Mouse (Mus musculus): ENCODE results near the gene Fkbp15. TPM values are rescaled to one million over a fixed set of nuclear protein-coding genes. Genes with fewer than 3 reads are reported as not detected.
A peak's percentile ranks its signal among the peaks of the same experiment; 100 is the strongest.

The Fkbp15 gene
- polyA plus RNA-seq, 1 experiment from 2014 or later = 23.6 TPM

DNA sequence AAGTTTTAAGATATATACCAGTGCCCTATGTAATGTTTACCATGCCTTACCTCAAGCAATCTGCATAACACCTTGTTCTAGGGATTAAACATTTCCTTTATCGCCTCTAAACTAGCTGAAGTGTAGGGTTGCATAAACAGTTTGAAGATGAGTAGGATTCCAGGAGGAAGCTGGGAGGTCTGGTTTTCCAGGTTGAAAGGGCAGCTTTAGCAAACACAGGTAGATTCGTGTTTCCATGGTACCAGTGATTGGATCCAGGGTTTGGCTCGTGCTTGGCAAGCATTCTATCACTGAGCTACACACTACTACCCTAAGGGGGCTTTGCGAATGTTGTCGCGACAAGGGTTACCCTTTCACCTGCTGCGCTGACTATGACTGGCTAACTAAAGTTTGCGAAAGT lies 4.0 kb upstream of the Fkbp15 start:
- 66% methylated on average over 8 of the region's 8 CpGs for WGBS
- no peaks in the 10 kb centered on the region for H3K9me3 ChIP-seq (ENCODE audit: low read length)
- no peak overlapping the region for H3K4me2 ChIP-seq (replicated peaks; ENCODE audit: low read depth, low read length)
- DNase-seq (ENCODE audit: low spot score) = no peak
- no peak overlapping the region for H3K4me3 ChIP-seq (ENCODE audit: low read depth, low read length)
- TF ChIP-seq EP300 (IDR thresholded peaks at IDR 0.05) (0 out of 2 replicates have a peak, but pooled peaks have one; percentile 9), CTCF (IDR thresholded peaks at IDR 0.05) (no peak)
- no peak overlapping the region for H3K9ac ChIP-seq (replicated peaks; ENCODE audit: low read depth)
- peaks cover 13% of the 10 kb centered on the region for H3K4me1 ChIP-seq (ENCODE audit: insufficient read depth, low read depth, low read length)
- ATAC-seq = no peak
- H3K27ac ChIP-seq (ENCODE audit: low read length) = no peak overlapping the region
- H3K36me3 ChIP-seq (ENCODE audit: insufficient read depth, low read length) = 0 out of 2 replicates have a peak, but pooled peaks cover 3% of the 10 kb centered on the region
- no peaks in the 10 kb centered on the region for H3K27me3 ChIP-seq (replicated peaks; ENCODE audit: insufficient read depth, low read length)

DNA sequence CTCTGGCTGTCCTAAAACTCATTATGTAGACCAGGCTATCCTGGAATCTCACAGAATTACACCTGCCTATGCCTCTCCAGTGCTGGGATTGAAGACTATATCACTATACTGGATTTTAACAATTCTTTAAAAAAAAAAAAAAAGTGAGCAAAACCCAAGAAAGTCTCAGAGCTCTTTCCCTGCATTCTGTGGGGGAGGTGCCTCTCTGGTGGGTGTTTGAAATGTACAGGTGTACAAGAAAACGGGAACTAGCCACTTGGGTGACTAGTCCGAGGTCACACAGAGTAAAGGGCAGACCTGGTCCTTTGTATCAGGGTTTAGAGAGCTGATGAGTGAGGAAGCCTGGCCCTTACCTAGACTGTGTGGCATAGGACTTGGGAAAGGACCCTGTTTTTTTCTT lies 2.1 kb upstream of the Fkbp15 start:
- TF ChIP-seq CTCF (IDR thresholded peaks at IDR 0.05) (no peak), EP300 (IDR thresholded peaks at IDR 0.05) (no peak)
- H3K9me3 ChIP-seq (ENCODE audit: low read length) = no peaks in the 10 kb centered on the region
- DNase-seq (ENCODE audit: low spot score) = no peak
- ATAC-seq = no peak
- no peak overlapping the region for H3K27ac ChIP-seq (ENCODE audit: low read length)
- H3K9ac ChIP-seq (replicated peaks; ENCODE audit: low read depth) = no peak overlapping the region
- H3K36me3 ChIP-seq (ENCODE audit: insufficient read depth, low read length) = 0 out of 2 replicates have a peak, but pooled peaks cover 3% of the 10 kb centered on the region
- peaks cover 19% of the 10 kb centered on the region for H3K4me1 ChIP-seq (ENCODE audit: insufficient read depth, low read depth, low read length)
- H3K27me3 ChIP-seq (replicated peaks; ENCODE audit: insufficient read depth, low read length) = no peaks in the 10 kb centered on the region
- H3K4me3 ChIP-seq (ENCODE audit: low read depth, low read length) = no peak overlapping the region
- WGBS = 57% methylated on average over 2 of the region's 2 CpGs
- H3K4me2 ChIP-seq (replicated peaks; ENCODE audit: low read depth, low read length) = peak overlapping the region; percentile 25; the same call in 1 of the 2 replicates

DNA sequence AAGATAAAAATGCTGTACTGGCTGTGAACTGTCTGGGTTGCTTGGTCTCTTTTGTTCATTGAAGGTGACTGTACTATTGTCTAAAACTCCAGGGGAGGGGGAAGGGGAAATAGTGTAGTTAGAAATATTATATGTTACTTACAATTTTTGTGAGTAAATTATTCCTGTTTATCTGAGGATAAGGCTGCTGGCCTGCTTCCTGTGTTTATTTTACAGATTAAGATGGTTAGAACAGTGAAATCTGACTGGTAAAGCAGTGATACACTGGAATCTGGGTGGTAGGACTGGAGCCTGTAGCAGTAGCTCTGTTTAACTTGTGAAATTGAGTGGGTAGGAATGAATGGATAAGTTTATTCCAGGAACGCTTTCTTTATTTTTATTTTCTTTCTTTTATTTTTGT lies 1.6 kb upstream of the Fkbp15 start:
- TF ChIP-seq CTCF (IDR thresholded peaks at IDR 0.05) (no peak), EP300 (IDR thresholded peaks at IDR 0.05) (no peak)
- Histone ChIP-seq H3K27ac (ENCODE audit: low read length) (0 out of 2 replicates have a peak overlapping the region, but pooled peaks have one; percentile 34), H3K9me3 (ENCODE audit: low read length) (no peaks in the 10 kb centered on the region), H3K9ac (replicated peaks; ENCODE audit: low read depth) (peak overlapping the region; percentile 85), H3K4me2 (replicated peaks; ENCODE audit: low read depth, low read length) (peak overlapping the region; percentile 62), H3K27me3 (replicated peaks; ENCODE audit: insufficient read depth, low read length) (no peaks in the 10 kb centered on the region), H3K36me3 (ENCODE audit: insufficient read depth, low read length) (0 out of 2 replicates have a peak, but pooled peaks cover 3% of the 10 kb centered on the region), H3K4me1 (ENCODE audit: insufficient read depth, low read depth, low read length) (peaks cover 19% of the 10 kb centered on the region), H3K4me3 (ENCODE audit: low read depth, low read length) (peak overlapping the region; percentile 87)
- ATAC-seq = no peak
- 42% methylated on average over 1 of the region's 1 CpGs for WGBS
- DNase-seq (ENCODE audit: low spot score) = no peak

DNA sequence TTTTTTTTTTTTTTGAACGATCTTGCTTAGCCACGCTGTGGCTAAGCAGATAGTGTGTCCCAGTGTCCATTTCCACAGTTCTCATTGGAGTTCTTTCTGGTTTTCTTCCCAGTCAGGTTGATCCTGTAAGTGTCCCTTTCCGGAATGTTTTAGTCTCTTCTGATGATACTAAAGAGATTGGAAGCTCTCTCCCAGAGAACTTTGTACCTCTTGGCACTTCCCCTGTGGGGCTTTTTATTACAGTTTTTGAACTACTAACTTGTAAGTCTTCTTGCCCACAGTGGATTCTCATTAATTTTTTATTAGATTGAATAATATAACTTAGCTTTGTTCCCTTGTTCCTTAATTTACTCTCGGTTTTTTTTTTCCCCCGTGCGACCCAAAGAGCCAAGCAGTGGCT lies 1.2 kb upstream of the Fkbp15 start:
- WGBS = 27% methylated on average over 6 of the region's 6 CpGs
- DNase-seq (ENCODE audit: low spot score) (no peak), ATAC-seq (no peak)
- H3K4me3 ChIP-seq (ENCODE audit: low read depth, low read length) = peak overlapping the region; percentile 87
- 0 out of 2 replicates have a peak overlapping the region, but pooled peaks have one; percentile 34 for H3K27ac ChIP-seq (ENCODE audit: low read length)
- no peaks in the 10 kb centered on the region for H3K9me3 ChIP-seq (ENCODE audit: low read length)
- peak overlapping the region; percentile 85 for H3K9ac ChIP-seq (replicated peaks; ENCODE audit: low read depth)
- H3K36me3 ChIP-seq (ENCODE audit: insufficient read depth, low read length) = 0 out of 2 replicates have a peak, but pooled peaks cover 3% of the 10 kb centered on the region
- H3K4me2 ChIP-seq (replicated peaks; ENCODE audit: low read depth, low read length) = peak overlapping the region; percentile 62
- no peak for TF ChIP-seq EP300 (IDR thresholded peaks at IDR 0.05)
- no peak for TF ChIP-seq CTCF (IDR thresholded peaks at IDR 0.05)
- H3K4me1 ChIP-seq (ENCODE audit: insufficient read depth, low read depth, low read length) = peaks cover 19% of the 10 kb centered on the region
- H3K27me3 ChIP-seq (replicated peaks; ENCODE audit: insufficient read depth, low read length) = no peaks in the 10 kb centered on the region

DNA sequence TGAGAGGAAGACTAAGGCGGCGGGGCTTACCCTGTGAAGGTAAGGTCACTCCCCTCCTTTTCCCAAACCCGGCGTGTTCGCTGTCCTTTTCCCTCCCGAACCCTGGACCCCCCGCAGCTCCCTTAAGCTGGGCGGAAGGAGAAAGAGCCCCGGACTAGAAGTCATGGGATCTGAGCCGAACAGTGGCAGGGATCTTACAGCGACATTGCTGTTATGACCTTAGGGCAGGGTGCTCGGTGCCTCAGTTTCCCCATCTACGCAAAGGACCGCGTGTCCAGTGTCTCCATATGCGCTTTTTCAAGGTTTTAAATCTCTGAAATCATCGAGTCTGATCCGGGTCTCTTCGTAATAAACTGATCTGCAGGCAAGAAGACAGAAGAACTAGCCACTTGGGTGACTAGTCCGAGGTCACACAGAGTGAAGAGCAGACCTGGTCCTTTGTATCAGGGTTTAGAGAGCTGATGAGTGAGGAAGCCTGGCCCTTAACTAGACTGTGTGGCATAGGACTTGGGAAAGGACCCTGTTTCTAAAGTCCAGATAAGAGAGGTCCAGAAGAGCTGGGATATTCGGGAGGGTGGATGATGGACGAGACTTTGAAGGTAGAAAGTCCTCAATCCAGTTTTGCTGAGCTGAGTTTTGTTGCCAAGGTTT lies 582 bp upstream of the Fkbp15 start:
- peak overlapping the region; percentile 85 for H3K9ac ChIP-seq (replicated peaks; ENCODE audit: low read depth)
- H3K36me3 ChIP-seq (ENCODE audit: insufficient read depth, low read length) = no peaks in the 10 kb centered on the region
- peak overlapping the region; percentile 87 for H3K4me3 ChIP-seq (ENCODE audit: low read depth, low read length)
- WGBS = under 1% methylated on average over 21 of the region's 22 CpGs
- no peak for DNase-seq (ENCODE audit: low spot score)
- peak; percentile 44 for ATAC-seq
- no peaks in the 10 kb centered on the region for H3K27me3 ChIP-seq (replicated peaks; ENCODE audit: insufficient read depth, low read length)
- H3K4me1 ChIP-seq (ENCODE audit: insufficient read depth, low read depth, low read length) = peaks cover 13% of the 10 kb centered on the region; the same call in 1 of the 2 replicates
- no peaks in the 10 kb centered on the region for H3K9me3 ChIP-seq (ENCODE audit: low read length)
- H3K27ac ChIP-seq (ENCODE audit: low read length) = peak overlapping the region; percentile 95
- TF ChIP-seq EP300 (IDR thresholded peaks at IDR 0.05) (no peak), CTCF (IDR thresholded peaks at IDR 0.05) (no peak)
- H3K4me2 ChIP-seq (replicated peaks; ENCODE audit: low read depth, low read length) = peak overlapping the region; percentile 62

DNA sequence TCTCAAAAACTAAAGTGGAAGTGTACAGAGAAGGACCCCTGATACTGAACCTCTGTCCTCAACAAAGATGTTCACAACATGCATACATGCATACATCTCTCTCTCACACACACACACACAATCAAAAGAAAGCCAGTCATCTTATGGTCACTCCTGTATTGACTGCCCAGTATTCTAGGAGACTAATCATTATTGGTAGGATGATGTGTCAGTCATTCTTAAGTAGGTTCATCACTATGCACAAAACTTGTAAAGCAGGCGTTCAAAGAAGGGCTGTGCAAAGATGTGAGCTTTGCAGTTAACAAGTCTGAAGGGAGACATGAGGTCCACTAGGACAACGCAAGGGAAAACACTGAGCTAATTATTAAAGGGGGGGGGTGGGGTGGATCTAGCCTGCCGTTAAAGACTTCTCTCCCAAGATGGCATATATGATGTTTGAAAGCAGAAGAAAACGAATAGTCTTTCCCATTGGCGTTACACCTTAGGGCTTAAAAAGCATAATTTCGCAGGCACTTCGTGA lies 1.0 kb downstream of the Fkbp15 start:
- TF ChIP-seq CTCF (IDR thresholded peaks at IDR 0.05) = no peak
- no peak for TF ChIP-seq EP300 (IDR thresholded peaks at IDR 0.05)
- peak overlapping the region; percentile 62 for H3K4me2 ChIP-seq (replicated peaks; ENCODE audit: low read depth, low read length)
- peak overlapping the region; percentile 95 for H3K27ac ChIP-seq (ENCODE audit: low read length)
- peaks cover 9% of the 10 kb centered on the region; the same call in 1 of the 2 replicates for H3K4me1 ChIP-seq (ENCODE audit: insufficient read depth, low read depth, low read length)
- ATAC-seq = no peak
- no peak for DNase-seq (ENCODE audit: low spot score)
- no peaks in the 10 kb centered on the region for H3K27me3 ChIP-seq (replicated peaks; ENCODE audit: insufficient read depth, low read length)
- H3K4me3 ChIP-seq (ENCODE audit: low read depth, low read length) = peak overlapping the region; percentile 87
- no peaks in the 10 kb centered on the region for H3K36me3 ChIP-seq (ENCODE audit: insufficient read depth, low read length)
- H3K9ac ChIP-seq (replicated peaks; ENCODE audit: low read depth) = peak overlapping the region; percentile 85
- WGBS = 36% methylated on average over 7 of the region's 7 CpGs
- H3K9me3 ChIP-seq (ENCODE audit: low read length) = no peaks in the 10 kb centered on the region

Measured in lung, postnatal 0 days (tissue).